Mouse (Mus musculus): ENCODE measurements around the gene Hdac5. TPM values are rescaled to one million over a fixed set of nuclear protein-coding genes. Genes with fewer than 3 reads are reported as not detected.

Gene Hdac5
- total RNA-seq, 2 experiments from 2014 or later: 171 to 197 TPM

DNA sequence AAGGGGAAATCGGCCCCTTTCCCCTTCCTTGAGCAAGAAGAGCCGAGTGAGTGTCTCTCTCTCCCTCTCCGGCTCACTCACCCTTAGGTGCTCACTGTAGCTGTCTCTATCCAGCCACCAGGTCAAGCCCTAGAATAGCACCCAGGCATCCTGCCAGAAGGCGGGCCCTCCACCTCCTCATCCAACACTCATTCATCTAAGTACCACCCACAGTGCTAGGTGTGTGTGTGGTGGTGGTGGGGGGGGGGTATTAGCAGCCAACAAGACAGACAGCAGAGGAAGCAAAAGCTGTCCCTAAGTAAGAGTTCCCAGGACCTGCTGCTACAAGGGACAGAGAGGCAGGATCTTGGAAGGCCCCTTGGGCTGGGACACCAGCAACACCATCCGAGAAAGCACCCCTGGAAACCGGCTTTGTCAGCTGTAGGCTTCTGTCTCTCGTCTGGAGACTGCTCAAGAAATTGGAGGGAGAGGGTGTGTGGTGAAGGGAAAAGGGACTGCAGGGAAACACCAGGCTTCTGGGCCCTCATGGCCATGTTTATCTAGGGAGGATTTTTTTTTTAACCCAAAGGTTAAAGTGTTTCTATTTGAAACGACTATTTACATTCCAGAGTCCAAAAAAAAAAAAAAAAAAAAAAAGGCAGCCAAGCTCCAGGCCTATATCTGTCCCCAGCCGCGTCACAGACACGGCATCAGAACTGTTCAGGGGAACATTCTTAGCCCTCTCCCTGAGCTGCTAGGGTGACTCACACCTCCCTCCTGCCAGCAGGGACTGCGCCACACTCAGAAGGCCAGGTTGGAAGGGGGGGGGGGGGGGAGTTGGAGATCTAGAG is 13.7 kb downstream of the Hdac5 start:
- no peak for DNase-seq (ENCODE audit: low spot score in 2 of 2)

- no peak for DNase-seq (ENCODE audit: low spot score in 2 of 2)
Observed at GRCm38 (mm10) chr11:102215511-102215910, 14.5 kb downstream of the Hdac5 start.

DNA sequence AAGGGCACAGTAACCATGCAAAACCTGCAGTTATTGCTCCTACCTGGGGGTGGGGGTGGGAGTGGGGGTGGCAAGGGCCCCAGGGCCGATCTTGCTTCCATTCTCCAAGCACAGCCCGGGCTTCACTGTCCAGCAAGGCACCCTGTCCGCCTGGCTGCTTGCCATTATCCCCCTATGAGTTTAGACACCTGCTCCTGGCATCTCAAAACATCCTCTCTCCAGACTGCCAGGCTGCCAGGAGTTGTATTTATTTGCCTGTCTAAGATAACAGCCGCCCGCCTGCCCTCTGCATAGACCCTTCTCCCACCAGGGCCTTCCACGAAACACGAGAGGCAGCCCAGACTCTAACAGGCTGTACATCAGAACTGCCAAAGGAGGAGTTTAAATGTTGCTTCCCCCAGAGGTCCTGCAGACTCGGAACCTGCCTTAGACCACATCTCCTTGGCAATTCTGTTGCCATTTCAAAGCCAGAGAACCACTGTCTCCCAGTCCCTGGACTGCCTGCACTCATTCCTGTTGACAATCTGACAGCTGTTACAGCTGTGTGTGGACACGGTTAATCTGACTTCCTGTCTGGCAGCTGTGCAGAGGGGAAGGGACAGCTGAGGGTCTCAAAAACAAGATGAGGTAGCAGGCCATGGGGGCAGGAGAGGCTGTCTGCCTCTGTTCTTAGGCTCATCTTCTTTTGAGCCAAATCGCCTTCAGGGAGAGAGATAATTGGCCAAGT is 15.4 kb downstream of the Hdac5 start:
- DNase-seq (ENCODE audit: low spot score in 2 of 2): no peak

GRCm38 (mm10) chr11:102211936-102212341 is 18.0 kb downstream of the Hdac5 start:
- no peak for DNase-seq (ENCODE audit: low spot score in 2 of 2)

DNA sequence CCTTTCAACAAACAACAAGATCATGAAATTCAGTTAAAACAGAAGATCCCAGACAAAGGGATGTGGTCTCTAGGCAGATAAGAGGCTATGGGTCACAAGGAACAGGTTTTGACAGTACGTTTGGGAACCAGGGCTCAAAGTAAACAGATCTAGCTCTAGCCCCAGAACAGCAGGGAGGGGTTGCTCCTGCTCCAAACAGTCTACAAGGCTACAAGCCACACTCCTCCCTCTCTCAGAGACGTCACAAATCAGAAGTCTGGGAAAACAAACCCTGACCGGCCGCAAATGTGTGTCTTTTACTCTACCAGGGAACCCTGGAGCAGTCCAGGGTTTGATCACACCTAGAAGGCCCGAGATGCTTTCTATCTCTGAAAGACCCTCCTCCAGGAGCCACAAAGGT is 19.0 kb downstream of the Hdac5 start:
- no peak for DNase-seq (ENCODE audit: low spot score in 2 of 2)

- no peak for DNase-seq (ENCODE audit: low spot score in 2 of 2)
Observed at GRCm38 (mm10) chr11:102210185-102210584, 19.8 kb downstream of the Hdac5 start.

GRCm38 (mm10) chr11:102209742-102210141 is 20.2 kb downstream of the Hdac5 start:
- DNase-seq (ENCODE audit: low spot score in 2 of 2): no peak

- no peak for DNase-seq (ENCODE audit: low spot score in 2 of 2)
Observed at GRCm38 (mm10) chr11:102208846-102209245, 21.1 kb downstream of the Hdac5 start.

DNA sequence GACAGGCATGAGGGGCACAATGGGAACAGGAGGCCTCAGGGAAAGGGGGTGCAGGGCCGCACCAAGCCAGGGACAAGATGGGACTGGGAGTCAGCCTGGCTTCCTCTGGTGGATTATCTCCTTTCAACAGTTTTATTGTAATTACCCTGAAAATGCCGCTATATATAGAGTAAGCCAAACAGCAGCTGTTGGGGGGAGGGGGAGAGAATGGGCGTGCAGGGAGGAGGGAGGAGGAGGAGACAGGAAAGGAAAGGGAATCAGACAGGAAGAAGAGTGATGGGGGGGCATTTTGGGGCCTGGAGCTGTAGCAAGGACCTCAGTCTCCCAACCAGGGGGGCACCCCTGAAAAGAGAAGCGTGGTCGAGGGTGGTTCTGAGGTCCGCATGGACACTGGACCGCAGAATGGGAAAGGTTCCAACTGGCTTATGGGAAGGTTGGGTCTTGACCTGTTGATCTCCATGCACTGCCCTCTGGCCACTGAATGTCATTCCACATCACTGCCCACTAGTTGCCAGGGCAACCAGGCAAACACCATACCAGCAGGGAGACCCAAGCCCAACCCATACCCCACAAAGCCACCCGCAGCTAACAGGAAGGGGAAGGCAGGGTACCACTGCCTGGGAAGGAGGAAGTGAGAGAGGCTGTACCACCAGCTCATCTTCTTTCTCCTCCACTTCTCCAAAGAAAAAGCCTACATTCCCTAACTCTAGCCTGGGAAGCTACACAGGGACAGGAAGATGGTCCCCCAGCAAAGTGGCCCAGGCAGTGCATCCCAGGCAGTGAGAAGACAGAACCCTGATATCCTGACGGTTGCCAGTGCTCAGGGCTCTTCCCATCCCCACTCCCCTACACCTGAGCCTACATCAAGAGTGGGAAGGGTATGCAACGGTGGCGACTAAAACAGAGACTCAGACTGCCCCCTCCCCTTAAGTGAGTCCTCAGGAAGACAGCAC is 21.9 kb downstream of the Hdac5 start:
- peak in 1 of 2 experiments; percentile 61 for DNase-seq (ENCODE audit: low spot score in 2 of 2)

- DNase-seq (ENCODE audit: low spot score in 2 of 2): no peak
Observed at GRCm38 (mm10) chr11:102206481-102206880, 23.5 kb downstream of the Hdac5 start.

DNA sequence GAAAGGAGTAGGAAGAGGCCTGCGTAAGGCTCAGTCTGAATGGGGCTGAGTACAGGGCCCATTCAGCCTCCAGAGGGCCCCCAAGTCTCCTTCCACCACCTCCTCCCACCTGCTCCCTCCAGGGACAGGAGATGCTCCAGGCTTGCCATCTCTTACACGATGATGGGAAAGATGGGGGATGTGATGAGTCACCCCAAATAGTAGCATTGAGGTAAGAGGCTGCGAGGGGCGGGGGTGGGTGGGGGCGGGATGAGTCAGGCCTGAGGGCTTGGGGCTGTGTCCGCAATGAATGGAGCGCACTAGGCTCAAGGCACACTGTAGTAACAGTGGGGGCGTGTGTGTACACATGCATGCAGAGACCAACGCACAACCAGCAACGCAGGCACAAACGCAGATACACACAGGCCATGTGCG is 28.6 kb downstream of the Hdac5 start:
- DNase-seq (ENCODE audit: low spot score in 2 of 2): no peak

- DNase-seq (ENCODE audit: low spot score in 2 of 2): no peak
Observed at GRCm38 (mm10) chr11:102199856-102200255, 30.1 kb downstream of the Hdac5 start.

DNA sequence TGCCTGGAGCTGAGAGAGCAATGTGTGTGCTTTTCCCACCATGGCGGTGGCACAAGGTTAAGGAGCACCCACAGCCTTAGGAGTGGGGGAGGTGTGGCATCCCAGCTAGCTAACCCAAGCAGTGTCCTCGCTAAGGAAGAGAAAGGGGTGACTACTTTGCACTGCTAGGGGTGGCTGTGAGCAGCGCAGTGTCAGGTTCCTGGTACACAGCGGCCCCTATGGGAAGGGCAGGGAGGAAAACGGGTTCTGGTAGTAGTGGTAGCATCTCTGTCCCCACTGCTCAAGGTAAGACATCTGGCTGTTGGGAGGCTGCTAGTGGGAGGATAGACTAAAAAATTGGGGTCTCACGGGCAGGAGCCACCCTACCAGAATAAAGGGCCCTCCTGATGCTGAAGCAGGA is 31.7 kb downstream of the Hdac5 start:
- DNase-seq (ENCODE audit: low spot score in 2 of 2): no peak

DNA sequence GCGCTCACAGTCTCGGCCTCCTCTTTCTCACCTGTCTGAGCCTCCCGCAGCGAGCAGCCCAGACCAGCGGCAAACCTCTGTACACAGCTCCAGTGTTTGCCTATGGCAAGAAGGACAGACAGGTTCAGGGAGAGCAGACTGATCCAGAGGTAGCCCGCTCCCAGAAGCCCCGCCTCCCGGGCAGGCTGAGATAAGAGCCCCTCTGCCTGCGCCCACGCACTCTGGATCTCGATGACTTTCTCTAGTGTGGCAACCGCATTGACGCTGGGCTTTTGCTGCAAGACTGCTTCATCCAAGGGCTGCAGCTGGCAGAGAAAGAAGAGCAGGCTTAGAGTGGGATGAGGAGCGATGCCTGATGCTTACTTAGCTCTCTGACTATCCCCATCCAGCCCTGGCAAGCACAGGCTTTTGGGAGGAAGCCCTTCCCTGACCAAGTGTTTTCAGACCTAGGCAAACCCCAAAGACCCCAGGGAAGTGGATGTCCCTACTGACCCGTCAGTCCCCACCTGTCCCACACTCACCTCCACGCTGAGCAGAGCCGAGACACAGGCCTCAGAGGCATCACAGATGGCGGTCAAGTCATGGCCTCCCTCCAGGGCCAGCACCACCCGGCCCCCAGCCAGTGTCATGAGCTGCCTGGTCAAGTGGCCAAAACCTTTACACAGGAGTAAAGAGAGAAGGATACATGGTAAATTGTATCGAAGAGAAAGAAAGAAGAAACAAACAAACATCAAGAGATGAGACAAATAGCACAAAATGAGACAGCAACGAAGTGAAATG is 33.8 kb downstream of the Hdac5 start:
- DNase-seq (ENCODE audit: low spot score in 2 of 2): no peak

DNA sequence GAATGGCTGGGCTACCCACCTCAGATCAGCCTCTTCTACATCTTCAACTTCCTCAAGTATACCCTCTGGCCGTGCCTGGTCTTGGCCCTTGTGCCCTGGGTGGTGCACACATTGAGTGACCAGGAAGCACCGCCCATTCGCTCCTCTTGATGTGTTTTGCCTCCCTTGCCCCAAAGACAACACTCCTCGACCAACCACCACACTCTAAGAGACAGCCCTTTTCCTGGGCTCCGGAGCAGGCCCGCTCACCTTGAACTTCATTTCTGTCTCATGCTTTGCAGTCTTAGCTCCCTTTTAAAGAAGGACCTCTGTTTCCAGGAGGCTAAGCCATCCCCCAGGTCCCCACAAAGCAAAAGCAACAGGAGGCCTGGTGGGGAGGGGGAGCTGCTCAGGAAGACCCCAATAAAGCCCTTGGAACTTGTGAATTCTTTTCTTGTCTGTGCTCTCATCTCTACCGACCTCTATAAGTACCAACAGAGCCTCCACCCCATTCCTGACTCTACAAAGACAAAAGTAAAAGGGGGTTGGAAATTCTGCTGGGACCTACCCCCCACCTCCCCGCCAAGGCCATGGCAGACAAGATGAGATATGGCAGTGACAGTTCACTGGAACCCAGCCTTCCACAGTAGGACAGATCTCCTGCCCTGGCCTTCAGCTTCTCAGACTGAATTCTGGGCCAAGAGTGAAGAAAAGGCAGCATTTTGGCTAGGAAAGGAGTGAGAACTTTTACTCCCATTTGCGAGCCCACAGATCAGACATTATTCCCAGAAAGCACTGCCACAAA is 36.1 kb downstream of the Hdac5 start:
- DNase-seq (ENCODE audit: low spot score in 2 of 2): no peak

- no peak for DNase-seq (ENCODE audit: low spot score in 2 of 2)
Observed at GRCm38 (mm10) chr11:102190848-102191247, 39.1 kb downstream of the Hdac5 start.

GRCm38 (mm10) chr11:102189461-102190436 is 40.2 kb downstream of the Hdac5 start, which contains the start of gene G6pc3:
G6pc3 (plus strand) TSS chr11:102189620.
- peak; percentile 83 to 91 for DNase-seq (ENCODE audit: low spot score in 2 of 2)

DNA sequence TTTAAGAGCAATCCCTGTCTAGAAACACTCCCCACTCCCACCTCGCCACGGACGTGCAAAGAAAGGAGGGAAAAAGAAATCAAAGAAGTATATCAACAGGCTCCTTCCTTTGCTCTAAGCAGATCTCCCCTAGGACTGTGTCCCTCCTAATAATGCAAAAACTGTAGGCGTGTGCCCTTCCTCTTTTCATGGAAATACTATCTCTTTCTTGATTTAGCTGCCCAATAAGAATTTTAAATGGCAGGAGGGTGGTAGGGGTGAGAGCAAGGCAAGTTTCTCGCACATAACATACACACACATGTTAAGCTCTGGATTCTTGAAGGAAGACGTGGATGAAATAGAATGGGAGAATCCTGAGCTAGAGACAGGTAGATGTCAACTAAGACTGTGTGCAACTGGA is 41.0 kb downstream of the Hdac5 start:
- no peak for DNase-seq (ENCODE audit: low spot score in 2 of 2)
